Mouse (Mus musculus): ENCODE measurements around the gene Cdkl4.

- TF ChIP-seq POLR2A (IDR thresholded peaks at IDR 0.05; ENCODE audit: control insufficient read depth, low read depth, low read length) (no peak), CTCF (IDR thresholded peaks at IDR 0.05; ENCODE audit: control insufficient read depth, insufficient read depth, insufficient replicate concordance, low read depth, low read length) (no peak)
Measured at GRCm38 (mm10) chr17:80619556-80619955, 41.9 kb upstream of the Cdkl4 start.

All from testis, adult 2 months (tissue).